Mouse (Mus musculus): ENCODE measurements around the gene Slc15a3. TPM values are rescaled to one million over a fixed set of nuclear protein-coding genes. Genes with fewer than 3 reads are reported as not detected.

Gene Slc15a3
- 8.7 and 8.9 TPM in 2 replicates for polyA plus RNA-seq (2012; rRNA removed)

DNA sequence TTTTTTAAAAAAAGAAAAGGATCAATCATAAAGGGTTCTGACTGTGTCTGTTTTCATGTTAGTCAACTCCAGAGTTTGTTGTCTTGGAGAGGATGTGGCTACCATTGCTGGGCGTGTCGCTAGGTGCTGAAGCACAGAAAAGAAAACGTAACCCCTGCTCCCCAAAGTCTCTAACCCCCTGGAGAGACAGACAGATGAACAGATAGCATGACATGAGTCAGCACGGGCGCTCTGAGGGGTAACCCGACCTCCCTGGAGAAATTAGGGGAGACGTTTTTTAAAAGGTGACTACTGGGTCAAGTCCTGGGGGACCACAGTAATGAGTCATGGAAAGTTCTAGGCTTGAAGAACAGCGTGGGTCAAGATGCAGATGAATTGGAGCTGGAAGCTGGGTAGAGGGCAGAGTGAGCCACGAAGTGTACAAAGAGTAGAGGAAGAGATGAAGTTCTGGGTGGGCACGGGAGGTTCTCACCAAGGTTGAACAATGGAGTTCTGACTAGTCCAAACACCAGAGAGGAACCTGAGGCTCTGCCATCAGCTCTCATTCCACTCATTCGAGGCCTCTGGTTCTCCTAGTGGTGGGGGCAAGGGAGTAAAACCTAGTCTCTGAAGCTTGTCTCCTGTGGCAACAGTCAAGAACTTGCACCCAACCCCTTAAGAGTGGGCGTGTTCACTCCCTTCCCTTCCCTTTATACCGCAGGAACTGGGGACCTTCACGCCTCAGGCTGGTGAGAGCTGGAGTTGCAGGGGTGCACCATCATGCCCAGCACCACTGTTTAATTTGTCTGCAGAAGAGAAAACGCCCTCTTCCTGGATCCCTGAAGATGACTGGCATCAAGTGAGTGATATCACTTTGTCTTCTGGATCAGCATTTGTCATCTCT, at the start of gene Slc15a3:
Gene Slc15a3, plus strand, starts transcription at position 718 of the 883 bp plus-strand sequence.

DNA sequence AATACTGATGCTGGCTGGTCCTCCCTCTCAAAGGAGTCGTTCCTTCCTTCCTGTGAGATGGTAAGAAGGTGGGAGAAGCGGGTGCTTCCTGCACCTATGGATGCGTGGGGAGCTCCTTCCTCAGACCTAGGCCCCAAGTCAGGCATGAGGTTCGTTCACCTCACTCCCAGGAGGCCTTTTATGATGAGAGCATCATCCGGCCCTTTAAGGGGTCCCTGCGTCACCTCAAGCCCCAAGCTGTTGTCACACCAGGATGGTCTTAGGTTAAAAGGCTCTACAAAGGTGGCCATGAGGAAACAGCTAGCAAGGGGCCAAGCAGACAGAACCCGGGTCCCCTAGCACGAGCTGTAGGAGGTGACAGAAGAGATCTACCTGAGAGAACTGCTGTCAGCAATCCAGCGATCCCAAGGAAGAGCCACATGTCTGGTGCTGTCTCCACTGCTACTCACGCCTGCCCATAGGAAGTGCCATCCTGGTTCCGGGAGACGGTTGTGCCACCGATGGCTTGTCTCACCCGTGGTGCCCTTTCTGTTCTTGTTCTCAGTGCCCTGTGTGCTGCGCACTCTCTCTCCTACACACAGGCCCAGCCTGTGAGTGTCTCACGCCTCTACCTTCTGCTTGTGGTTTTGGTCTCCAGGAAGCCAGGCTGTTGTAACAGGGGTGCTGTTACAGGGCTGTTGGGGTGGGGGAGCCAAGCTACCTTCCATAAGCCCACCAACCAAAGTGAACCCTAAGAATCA, 9.9 kb upstream of the Slc15a3 start, which contains the start of gene Cd6:
Gene Cd6, minus strand, starts transcription at position 623 of the 740 bp plus-strand sequence.

DNA sequence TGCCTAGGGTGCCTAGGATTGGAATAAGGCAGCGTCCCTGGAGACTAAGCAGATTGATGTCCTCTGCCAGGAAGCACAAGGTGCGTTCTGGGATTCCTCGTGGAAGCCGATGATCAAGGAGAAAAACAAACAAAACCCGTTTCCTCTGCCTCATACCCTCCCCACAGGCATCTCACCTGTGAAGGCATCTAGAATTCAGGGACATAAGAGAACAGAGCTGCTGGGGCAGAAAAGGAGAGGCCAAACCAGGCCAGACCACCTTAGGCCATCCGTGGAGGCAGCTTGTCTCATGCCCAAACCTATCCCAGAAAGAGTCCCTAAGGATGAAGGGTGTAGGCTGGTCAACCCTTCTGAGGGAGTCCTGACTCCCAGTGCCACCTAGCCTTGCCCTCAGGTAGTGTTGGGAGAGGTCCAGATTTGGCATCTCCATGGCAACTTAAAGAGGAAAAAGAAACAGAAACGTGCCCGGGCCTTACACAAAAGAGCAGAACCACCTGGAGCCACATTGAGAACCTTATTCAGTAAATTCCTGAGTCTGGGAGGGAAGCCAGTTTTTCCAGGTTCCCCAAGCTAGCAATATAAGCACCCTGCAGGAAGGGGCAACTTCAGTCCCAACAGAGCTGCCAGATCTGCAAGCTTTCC, 30.5 kb downstream of the Slc15a3 start, which contains the start of gene Tmem132a:
Gene Tmem132a, minus strand, starts transcription at position 55 of the 642 bp plus-strand sequence.

DNA sequence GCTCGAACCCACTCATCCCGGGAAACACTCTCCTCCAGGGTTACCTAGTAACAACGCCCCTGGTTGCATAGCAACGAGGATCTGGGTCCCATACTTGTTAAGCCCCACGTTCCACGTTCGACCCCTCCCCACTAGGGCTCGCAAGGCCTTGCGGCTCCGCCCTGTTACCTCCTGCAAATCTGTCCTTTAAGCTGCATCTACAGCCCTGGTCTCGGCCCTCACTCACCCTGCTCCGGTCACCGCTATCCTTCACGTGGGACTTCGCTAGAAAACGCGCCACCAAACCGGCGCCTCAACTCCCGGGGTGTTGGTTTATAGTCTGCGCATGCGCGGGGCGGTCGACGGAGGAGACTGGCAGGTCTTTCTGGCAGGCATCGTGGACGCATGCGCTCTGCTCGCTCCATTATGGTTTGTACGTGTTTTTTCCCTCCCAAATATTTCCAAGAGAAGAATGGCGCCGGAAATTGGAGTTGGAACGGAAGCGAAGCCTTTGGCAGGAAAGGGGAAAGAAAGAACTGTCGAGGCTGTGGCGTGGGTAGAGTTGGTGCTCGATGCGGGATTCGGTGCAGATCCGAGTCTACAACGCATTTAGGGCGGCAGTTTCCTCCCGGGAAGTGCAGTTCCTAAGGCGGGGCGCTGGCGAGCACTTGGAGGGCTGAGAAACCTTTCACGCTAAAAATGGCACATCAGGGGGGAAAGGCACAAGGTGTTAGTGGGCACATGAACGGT, 42.1 kb downstream of the Slc15a3 start, which contains the start of gene Tmem109:
Gene Tmem109, minus strand, starts transcription at position 576 of the 729 bp plus-strand sequence.

DNA sequence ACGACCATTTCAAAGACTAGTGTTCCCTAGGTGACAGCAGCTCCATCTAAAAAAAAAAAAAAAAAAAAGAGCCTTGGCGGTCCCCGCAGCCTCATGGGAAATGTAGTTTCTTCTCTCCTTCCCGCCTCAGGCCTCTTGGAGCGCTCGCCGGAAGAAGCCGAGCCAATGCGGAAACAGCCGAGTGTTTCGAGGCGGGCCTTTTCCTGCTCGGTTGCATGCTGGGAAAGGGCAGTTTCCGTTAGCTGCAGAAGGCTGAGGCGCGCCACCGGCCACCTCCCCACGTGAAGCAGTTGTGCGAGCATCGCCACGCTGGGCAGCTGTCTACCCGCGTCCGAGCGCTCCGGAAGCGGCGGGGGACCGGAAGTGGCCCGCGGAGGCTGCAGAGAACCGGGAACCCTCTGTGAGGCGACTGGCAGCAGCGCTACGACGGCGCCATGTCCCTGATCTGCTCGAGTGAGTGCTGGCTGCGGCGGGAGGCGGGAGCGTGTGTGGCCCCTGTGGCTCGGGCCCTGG, 55.5 kb downstream of the Slc15a3 start, which contains the start of gene Prpf19:
Gene Prpf19, plus strand, starts transcription at position 216 of the 513 bp plus-strand sequence.

Other genes starting within 250 kb of the Slc15a3 start
- gene Ddb1, start 234.4 kb upstream of the Slc15a3 start, polyA plus RNA-seq (2012; rRNA removed), result 78.8 and 85.5 TPM in 2 replicates
- 70.0 and 78.9 TPM in 2 replicates for gene Tkfc, start 234.1 kb upstream of the Slc15a3 start, polyA plus RNA-seq (2012; rRNA removed)
- gene Vwce, start 205.5 kb upstream of the Slc15a3 start, polyA plus RNA-seq (2012; rRNA removed), result 15.1 and 19.5 TPM in 2 replicates
- gene Pga5, start 161.7 kb upstream of the Slc15a3 start, polyA plus RNA-seq (2012; rRNA removed), result 0.02 TPM in 1 of 2 replicates, not detected in the other
- 5.9 and 7.1 TPM in 2 replicates for gene Vps37c, start 151.0 kb upstream of the Slc15a3 start, polyA plus RNA-seq (2012; rRNA removed)
- 0.08 and 0.10 TPM in 2 replicates for gene Cd5, start 100.7 kb upstream of the Slc15a3 start, polyA plus RNA-seq (2012; rRNA removed)
- 0.04 TPM in 1 of 2 replicates, not detected in the other for gene Cd6, start 9.7 kb upstream of the Slc15a3 start, polyA plus RNA-seq (2012; rRNA removed)
- gene Tmem132a, start 30.2 kb downstream of the Slc15a3 start, polyA plus RNA-seq (2012; rRNA removed), result 2.2 and 2.5 TPM in 2 replicates
- 10.9 and 11.7 TPM in 2 replicates for gene Tmem109, start 42.3 kb downstream of the Slc15a3 start, polyA plus RNA-seq (2012; rRNA removed)
- gene Prpf19, start 55.5 kb downstream of the Slc15a3 start, polyA plus RNA-seq (2012; rRNA removed), result 77.0 and 84.9 TPM in 2 replicates
- not detected in 2 replicates for gene Zp1, start 80.9 kb downstream of the Slc15a3 start, polyA plus RNA-seq (2012; rRNA removed)
- gene Ptgdr2, start 97.4 kb downstream of the Slc15a3 start, polyA plus RNA-seq (2012; rRNA removed), result 0.05 and 0.08 TPM in 2 replicates
- gene Ccdc86, start 109.5 kb downstream of the Slc15a3 start, polyA plus RNA-seq (2012; rRNA removed), result 2.6 and 2.8 TPM in 2 replicates
- gene Ms4a10, start 134.9 kb downstream of the Slc15a3 start, polyA plus RNA-seq (2012; rRNA removed), result 0.28 TPM in 1 of 2 replicates, not detected in the other
- not detected in 2 replicates for gene Ms4a15, start 153.5 kb downstream of the Slc15a3 start, polyA plus RNA-seq (2012; rRNA removed)
- gene Ms4a18, start 178.3 kb downstream of the Slc15a3 start, polyA plus RNA-seq (2012; rRNA removed), result not detected in 2 replicates
- gene Ms4a8a, start 241.4 kb downstream of the Slc15a3 start, polyA plus RNA-seq (2012; rRNA removed), result 0.31 and 0.34 TPM in 2 replicates